Mouse (Mus musculus) kidney, adult 11 months (tissue): ENCODE data around the gene Nol8.

ENCODE experiments used
- DNase-seq: peaks from one replicate; pipeline ENCODE4 v3.0.0; 2022

Gene Nol8

GRCm38 (mm10) chr13:49652481-49653179, at the start of gene Nol8, which contains the start of gene Cenpp:
Gene Nol8 (plus strand): TSS chr13:49653078.
Gene Cenpp (minus strand): TSS chr13:49652785.
- DNase-seq: peak; percentile 98

GRCm38 (mm10) chr13:49603603-49604002, 49.3 kb upstream of the Nol8 start:
- no peak for DNase-seq

- peak; percentile 24 for DNase-seq
These were observed 45.2 kb upstream of the Nol8 start, which contains the start of gene Ogn for GRCm38 (mm10) chr13:49607714-49608113. Gene Ogn (plus strand): TSS chr13:49608046.

- DNase-seq: no peak
These were observed 44.1 kb upstream of the Nol8 start for GRCm38 (mm10) chr13:49608589-49609322.

- no peak for DNase-seq
These were observed 35.9 kb upstream of the Nol8 start for GRCm38 (mm10) chr13:49617021-49617420.

- DNase-seq: no peak
These were observed 34.5 kb upstream of the Nol8 start for GRCm38 (mm10) chr13:49618365-49618764.

- no peak for DNase-seq
These were observed 29.7 kb upstream of the Nol8 start for GRCm38 (mm10) chr13:49623216-49623615.

GRCm38 (mm10) chr13:49628167-49628566, 24.7 kb upstream of the Nol8 start:
- DNase-seq: no peak

- no peak for DNase-seq
These were observed 23.8 kb upstream of the Nol8 start for GRCm38 (mm10) chr13:49629076-49629475.

GRCm38 (mm10) chr13:49639965-49640364, 12.9 kb upstream of the Nol8 start:
- no peak for DNase-seq

- no peak for DNase-seq
These were observed 10.2 kb upstream of the Nol8 start for GRCm38 (mm10) chr13:49642650-49643049.

GRCm38 (mm10) chr13:49643669-49644362, 9.1 kb upstream of the Nol8 start:
- no peak for DNase-seq

GRCm38 (mm10) chr13:49644731-49645529, 7.9 kb upstream of the Nol8 start:
- DNase-seq: no peak

GRCm38 (mm10) chr13:49646019-49646418, 6.9 kb upstream of the Nol8 start:
- no peak for DNase-seq

- no peak for DNase-seq
These were observed 1.7 kb upstream of the Nol8 start for GRCm38 (mm10) chr13:49651136-49651535.

- no peak for DNase-seq
These were observed 1.0 kb upstream of the Nol8 start for GRCm38 (mm10) chr13:49651781-49652351.

GRCm38 (mm10) chr13:49653180-49653541, 283 bp downstream of the Nol8 start:
- DNase-seq: no peak

GRCm38 (mm10) chr13:49677793-49678192, 24.9 kb downstream of the Nol8 start:
- no peak for DNase-seq

GRCm38 (mm10) chr13:49681351-49682232, 28.7 kb downstream of the Nol8 start, which contains the start of gene Iars:
Gene Iars (plus strand): TSS chr13:49682100.
- peak; percentile 99 for DNase-seq

GRCm38 (mm10) chr13:49682233-49682846, 29.5 kb downstream of the Nol8 start:
- DNase-seq: peak; percentile 11

- no peak for DNase-seq
These were observed 31.4 kb downstream of the Nol8 start for GRCm38 (mm10) chr13:49684266-49684665.
